Mouse (Mus musculus): Measurements from ENCODE around the gene Mtx1.

DNA sequence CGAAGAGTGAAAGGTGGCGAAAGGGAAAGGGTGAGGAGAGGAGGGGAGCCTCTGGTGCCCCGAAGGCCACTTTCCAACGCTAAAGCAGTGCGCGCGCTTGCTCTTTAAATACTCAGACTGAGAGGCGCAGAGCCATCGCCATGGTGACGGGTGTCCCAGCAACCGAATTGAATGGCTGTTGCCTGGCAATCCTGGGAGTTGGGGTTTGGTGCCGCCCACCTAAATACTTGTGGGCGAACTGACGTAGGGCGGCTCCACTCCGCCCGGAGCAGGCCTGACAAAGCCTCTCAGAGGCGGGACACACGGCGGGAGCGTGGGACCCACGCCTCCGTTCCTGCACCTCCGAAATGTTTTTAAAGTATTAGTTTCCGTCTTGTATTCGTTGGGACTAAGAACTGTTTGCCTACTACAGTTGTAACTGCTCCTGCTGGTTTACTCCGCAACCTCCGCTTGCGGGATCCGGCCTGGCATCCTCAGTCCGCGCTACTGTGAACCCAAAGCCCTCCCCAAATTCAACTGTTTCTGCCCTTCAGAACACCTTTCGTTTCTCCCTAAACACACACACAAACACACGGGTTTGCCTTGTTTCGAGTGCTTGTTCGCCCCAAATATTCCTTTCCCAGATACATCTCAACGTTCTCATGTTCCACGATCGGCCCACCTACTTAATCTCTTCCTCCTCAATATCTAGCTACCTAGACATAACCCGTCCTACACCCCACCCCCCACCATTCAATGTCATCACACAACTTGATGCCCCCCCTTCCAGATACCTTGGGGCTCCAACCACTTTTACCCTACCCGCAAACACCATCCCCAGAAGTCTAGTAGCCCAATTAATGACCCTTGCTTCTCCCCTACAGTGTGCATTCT is 655 bp upstream of the Mtx1 start:
- TF ChIP-seq CTCF (IDR thresholded peaks at IDR 0.05; ENCODE audit: low read depth) (no peak), EP300 (optimal IDR thresholded peaks at IDR 0.05) (no peak)

All from stomach, postnatal 0 days (tissue).